Mouse (Mus musculus) midbrain, embryonic 10.5 days (tissue): Measurements from ENCODE around the gene Mrpl38. TPM values are rescaled to one million over a fixed set of nuclear protein-coding genes. Genes with fewer than 3 reads are reported as not detected.

Source experiments
- DNase-seq: peaks from one replicate; pipeline ENCODE4 v3.0.0-alpha.2; 2017; ENCODE audit warnings: low spot score
- H3K27ac ChIP-seq: fragments of 300-500 bp; sonication (generic); replicated peaks from 2 replicates; pipeline ENCODE4 v1.5.1; 2016; ENCODE audit warnings: mild to moderate bottlenecking
- H3K27me3 ChIP-seq: fragments of 300-500 bp; sonication (generic); 2 replicates; pipeline ENCODE4 v1.6.1; 2016; ENCODE audit warnings: low read depth, mild to moderate bottlenecking; ENCODE audit not compliant: poor library complexity, severe bottlenecking
- H3K36me3 ChIP-seq: fragments of 300-500 bp; sonication (generic); 2 replicates; pipeline ENCODE4 v1.6.1; 2016; ENCODE audit warnings: mild to moderate bottlenecking, moderate library complexity
- H3K4me1 ChIP-seq: fragments of 300-500 bp; sonication (generic); 2 replicates; pipeline ENCODE4 v1.6.1; 2016
- H3K4me3 ChIP-seq: fragments of 300-500 bp; sonication (generic); 2 replicates; pipeline ENCODE4 v1.5.1; 2016; ENCODE audit warnings: mild to moderate bottlenecking, moderate library complexity
- H3K9me3 ChIP-seq: fragments of 300-500 bp; sonication (generic); replicated peaks from 2 replicates; pipeline ENCODE4 v1.6.1; 2016; ENCODE audit warnings: mild to moderate bottlenecking
- WGBS: fragments of 180-500 bp; shearing (Covaris S2); methylation state at CpG from one replicate; pipeline ENCODE4 v1.1.7; 2016; 5-methylcytosine and 5-hydroxymethylcytosine counted together
- polyA plus RNA-seq: library from polyadenylated mRNA; unstranded; fragments of >200 nt; fragmentation: Nextera tagmentation; extraction: Ambion mirVana; gene quantifications from 2 replicates; pipeline ENCODE4 v1.2.1, GENCODE M21; 2016

Mrpl38 gene
- polyA plus RNA-seq, 1 experiment from 2014 or later: 113 TPM

DNA sequence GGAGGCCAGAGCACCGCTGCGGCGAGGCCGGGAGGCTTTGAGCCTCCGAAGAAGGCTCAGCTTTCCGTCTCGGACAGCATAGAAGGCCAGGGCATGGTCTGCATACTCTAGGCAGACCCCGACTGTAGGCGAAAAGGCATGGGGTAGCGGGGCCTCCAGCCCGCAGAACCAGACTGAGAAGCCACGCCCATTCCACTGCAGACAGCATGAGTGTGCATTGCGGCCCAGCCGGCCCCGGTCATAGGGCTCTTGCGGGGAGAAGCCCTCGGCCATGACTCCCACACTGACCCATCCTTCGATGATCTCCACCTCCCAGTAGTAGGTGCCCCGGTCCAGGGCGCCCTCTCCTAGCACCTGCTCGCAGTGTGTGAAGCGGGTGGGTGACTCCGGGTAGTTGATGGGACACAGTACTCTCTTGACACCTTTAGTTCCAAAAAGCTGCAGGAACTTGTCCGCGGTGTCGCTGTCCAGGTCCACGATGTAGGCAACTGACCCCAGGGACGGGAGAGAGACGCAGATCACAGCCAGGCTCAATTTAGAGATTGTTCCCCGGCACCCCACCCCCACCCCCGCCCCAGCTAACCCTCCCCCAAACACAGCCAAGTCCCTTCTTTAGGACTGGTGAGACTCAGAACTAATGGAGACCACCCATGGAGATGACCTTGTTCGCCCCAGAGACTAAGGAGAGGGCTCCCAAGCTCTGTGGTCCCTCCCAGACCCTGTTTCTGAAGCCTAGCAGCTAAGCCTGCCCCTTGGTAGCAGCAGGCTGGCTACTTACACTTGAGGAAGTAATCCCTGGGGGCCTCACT, 32.3 kb downstream of the Mrpl38 start:
- peak overlapping the region; percentile 40 for H3K4me3 ChIP-seq
- H3K4me1 ChIP-seq: peaks cover 77% of the 10 kb centered on the region
- DNase-seq: peak; percentile 51
- peaks cover 82% of the 10 kb centered on the region for H3K27me3 ChIP-seq
- H3K27ac ChIP-seq: peak overlapping the region; percentile 69
- H3K9me3 ChIP-seq: no peaks in the 10 kb centered on the region
- 26% methylated on average over 32 of the region's 32 CpGs for WGBS
- H3K36me3 ChIP-seq: no peaks in the 10 kb centered on the region

DNA sequence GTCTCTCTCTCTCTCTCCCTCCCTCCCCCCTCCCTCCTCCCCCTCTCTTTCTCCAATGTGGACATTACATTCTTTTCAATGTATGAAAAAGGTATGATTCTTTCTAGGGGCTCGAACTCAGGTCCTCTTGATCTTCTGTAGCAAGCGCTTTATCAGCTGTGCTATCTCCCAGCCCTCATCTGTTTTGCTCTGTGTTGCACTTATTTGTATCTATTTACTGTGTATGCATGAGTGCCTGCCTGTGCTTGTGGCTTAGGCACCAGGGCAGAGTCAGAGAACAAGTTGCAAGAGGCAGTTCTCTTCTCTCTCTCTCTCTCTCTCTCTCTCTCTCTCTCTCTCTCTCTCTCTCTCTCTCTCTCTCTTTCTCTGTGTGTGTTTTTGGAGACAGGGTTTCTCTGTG, 33.6 kb downstream of the Mrpl38 start:
- Histone ChIP-seq H3K4me1 (peaks cover 77% of the 10 kb centered on the region), H3K9me3 (no peaks in the 10 kb centered on the region), H3K36me3 (no peaks in the 10 kb centered on the region), H3K27me3 (peaks cover 69% of the 10 kb centered on the region), H3K27ac (peak overlapping the region; percentile 69; the same call in 1 of the 2 replicates), H3K4me3 (no peak overlapping the region)
- WGBS: 98% methylated on average over 2 of the region's 2 CpGs
- DNase-seq: no peak

- Histone ChIP-seq H3K4me1 (peaks cover 68% of the 10 kb centered on the region), H3K4me3 (no peak overlapping the region), H3K9me3 (no peaks in the 10 kb centered on the region), H3K27ac (peak overlapping the region; percentile 72), H3K36me3 (no peaks in the 10 kb centered on the region), H3K27me3 (peaks cover 59% of the 10 kb centered on the region)
- peak; percentile 51 for DNase-seq
- 52% methylated on average over 14 of the region's 14 CpGs for WGBS
Measured at GRCm38 (mm10) chr11:116104006-116104646, 34.5 kb downstream of the Mrpl38 start.

GRCm38 (mm10) chr11:116103572-116103971, 35.1 kb downstream of the Mrpl38 start:
- peaks cover 65% of the 10 kb centered on the region for H3K4me1 ChIP-seq
- H3K36me3 ChIP-seq: no peaks in the 10 kb centered on the region
- peaks cover 54% of the 10 kb centered on the region for H3K27me3 ChIP-seq
- 89% methylated on average over 11 of the region's 12 CpGs for WGBS
- H3K27ac ChIP-seq: peak overlapping the region; percentile 72
- H3K9me3 ChIP-seq: no peaks in the 10 kb centered on the region
- H3K4me3 ChIP-seq: no peak overlapping the region
- no peak for DNase-seq

- no peaks in the 10 kb centered on the region for H3K36me3 ChIP-seq
- no peaks in the 10 kb centered on the region for H3K9me3 ChIP-seq
- H3K4me1 ChIP-seq: peaks cover 55% of the 10 kb centered on the region
- 61% methylated on average over 3 of the region's 4 CpGs for WGBS
- H3K4me3 ChIP-seq: no peak overlapping the region
- DNase-seq: no peak
- H3K27ac ChIP-seq: peak overlapping the region; percentile 84
- H3K27me3 ChIP-seq: peaks cover 43% of the 10 kb centered on the region
Measured at GRCm38 (mm10) chr11:116102472-116102871, 36.2 kb downstream of the Mrpl38 start.

DNA sequence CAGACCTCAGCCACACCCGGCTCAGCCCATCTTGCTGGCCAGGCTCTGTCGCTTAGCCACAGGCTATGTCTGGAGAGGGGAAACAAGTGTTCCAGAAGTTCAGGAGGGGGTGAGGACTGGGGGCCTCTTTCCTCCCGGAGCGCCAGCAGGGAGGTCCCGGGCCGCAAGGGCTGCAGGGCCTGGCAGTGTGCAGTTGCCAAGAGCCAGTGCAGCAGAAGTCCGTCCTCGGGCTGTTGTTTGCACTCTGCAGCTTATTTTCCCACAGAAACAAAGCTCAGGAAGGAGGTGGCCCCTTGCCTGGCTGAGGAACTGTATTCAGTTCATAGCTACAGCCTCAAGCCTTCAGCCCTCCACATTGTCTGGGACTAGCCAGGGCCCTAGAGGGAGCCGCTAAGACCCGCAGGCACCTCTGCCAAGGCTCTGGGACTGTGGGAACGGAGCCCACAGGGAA, 36.7 kb downstream of the Mrpl38 start:
- Histone ChIP-seq H3K9me3 (no peaks in the 10 kb centered on the region; the same call in 1 of the 2 replicates), H3K27me3 (peaks cover 38% of the 10 kb centered on the region), H3K27ac (peak overlapping the region; percentile 84), H3K36me3 (no peaks in the 10 kb centered on the region), H3K4me3 (no peak overlapping the region), H3K4me1 (peaks cover 50% of the 10 kb centered on the region)
- DNase-seq: peak; percentile 33
- 44% methylated on average over 11 of the region's 11 CpGs for WGBS

- Histone ChIP-seq H3K27ac (no peak overlapping the region), H3K27me3 (peaks cover 26% of the 10 kb centered on the region), H3K4me1 (peaks cover 38% of the 10 kb centered on the region), H3K36me3 (no peaks in the 10 kb centered on the region), H3K9me3 (no peaks in the 10 kb centered on the region; the same call in 1 of the 2 replicates), H3K4me3 (no peak overlapping the region)
- DNase-seq: no peak
- 91% methylated on average over 7 of the region's 7 CpGs for WGBS
Measured at GRCm38 (mm10) chr11:116100839-116101238, 37.8 kb downstream of the Mrpl38 start.

DNA sequence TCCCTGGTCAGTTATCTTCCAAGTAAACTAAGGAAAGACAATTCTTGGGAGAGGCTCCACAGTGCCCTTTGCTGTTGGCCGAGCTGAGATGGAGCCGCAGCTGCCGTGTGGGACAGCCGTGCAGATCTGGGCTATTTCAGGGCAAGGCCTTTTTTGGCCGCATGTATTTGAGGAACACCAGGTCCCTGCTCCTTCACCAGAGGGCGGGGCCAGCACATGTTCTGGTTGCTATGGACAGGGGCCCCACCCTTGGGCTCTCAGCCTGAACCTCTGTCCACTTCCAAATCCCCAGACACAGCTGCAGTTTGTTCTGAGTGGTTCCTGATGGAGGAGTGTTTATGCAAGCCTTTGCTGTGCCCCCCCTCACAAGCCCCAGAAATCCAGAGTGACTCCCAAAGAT, 38.3 kb downstream of the Mrpl38 start:
- DNase-seq: no peak
- Histone ChIP-seq H3K27ac (no peak overlapping the region), H3K9me3 (no peaks in the 10 kb centered on the region; the same call in 1 of the 2 replicates), H3K4me3 (no peak overlapping the region), H3K36me3 (no peaks in the 10 kb centered on the region), H3K4me1 (peaks cover 36% of the 10 kb centered on the region), H3K27me3 (peaks cover 22% of the 10 kb centered on the region)
- 93% methylated on average over 6 of the region's 6 CpGs for whole genome bisulfite sequencing

DNA sequence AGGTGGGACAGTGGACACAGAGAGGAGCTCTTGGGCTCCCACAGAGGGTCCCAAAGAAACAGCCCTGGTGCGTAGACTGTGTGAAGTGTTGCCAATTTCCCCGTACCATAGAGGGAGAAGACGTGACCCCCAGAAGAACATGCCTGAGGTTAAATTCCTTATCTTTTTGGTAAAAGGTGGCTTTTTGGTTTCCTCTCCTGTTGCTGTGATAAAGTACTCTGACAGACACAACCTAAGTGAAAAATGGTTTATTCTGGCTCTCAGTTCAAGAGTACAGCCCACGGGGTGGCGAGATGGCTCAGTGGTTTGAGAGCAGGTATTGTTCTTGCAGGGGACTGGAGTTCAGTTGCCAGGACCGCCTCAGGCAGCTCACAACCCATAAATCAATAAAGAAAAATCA, 39.2 kb downstream of the Mrpl38 start:
- H3K27ac ChIP-seq: 0 out of 2 replicates have a peak overlapping the region, but pooled peaks have one; percentile 17
- H3K9me3 ChIP-seq: no peaks in the 10 kb centered on the region; the same call in 1 of the 2 replicates
- peaks cover 34% of the 10 kb centered on the region for H3K4me1 ChIP-seq
- H3K27me3 ChIP-seq: peaks cover 13% of the 10 kb centered on the region
- no peak for DNase-seq
- no peak overlapping the region for H3K4me3 ChIP-seq
- WGBS: 93% methylated on average over 6 of the region's 6 CpGs
- H3K36me3 ChIP-seq: no peaks in the 10 kb centered on the region

- no peak overlapping the region for H3K4me3 ChIP-seq
- H3K27ac ChIP-seq: 0 out of 2 replicates have a peak overlapping the region, but pooled peaks have one; percentile 33
- H3K36me3 ChIP-seq: no peaks in the 10 kb centered on the region
- no peak for DNase-seq
- H3K9me3 ChIP-seq: no peaks in the 10 kb centered on the region; the same call in 1 of the 2 replicates
- peaks cover 31% of the 10 kb centered on the region for H3K4me1 ChIP-seq
- WGBS: 75% methylated on average over 14 of the region's 14 CpGs
- H3K27me3 ChIP-seq: peaks cover 7% of the 10 kb centered on the region; the same call in 1 of the 2 replicates
Measured at GRCm38 (mm10) chr11:116098711-116099460, 39.8 kb downstream of the Mrpl38 start.

- H3K36me3 ChIP-seq: no peaks in the 10 kb centered on the region
- H3K27ac ChIP-seq: no peak overlapping the region
- H3K27me3 ChIP-seq: no peaks in the 10 kb centered on the region; the same call in 1 of the 2 replicates
- DNase-seq: no peak
- H3K4me1 ChIP-seq: peaks cover 12% of the 10 kb centered on the region
- H3K4me3 ChIP-seq: no peak overlapping the region
- H3K9me3 ChIP-seq: no peaks in the 10 kb centered on the region; the same call in 1 of the 2 replicates
- WGBS: 91% methylated on average over 5 of the region's 5 CpGs
Measured at GRCm38 (mm10) chr11:116096213-116097108, 42.2 kb downstream of the Mrpl38 start.
